Mouse (Mus musculus): ENCODE measurements around the gene Krt222. TPM values are rescaled to one million over a fixed set of nuclear protein-coding genes. Genes with fewer than 3 reads are reported as not detected.

Krt222 gene
- polyA plus RNA-seq (2012; ENCODE audit: low replicate concordance), result 0.25 TPM in 1 of 2 replicates, not detected in the other

DNA sequence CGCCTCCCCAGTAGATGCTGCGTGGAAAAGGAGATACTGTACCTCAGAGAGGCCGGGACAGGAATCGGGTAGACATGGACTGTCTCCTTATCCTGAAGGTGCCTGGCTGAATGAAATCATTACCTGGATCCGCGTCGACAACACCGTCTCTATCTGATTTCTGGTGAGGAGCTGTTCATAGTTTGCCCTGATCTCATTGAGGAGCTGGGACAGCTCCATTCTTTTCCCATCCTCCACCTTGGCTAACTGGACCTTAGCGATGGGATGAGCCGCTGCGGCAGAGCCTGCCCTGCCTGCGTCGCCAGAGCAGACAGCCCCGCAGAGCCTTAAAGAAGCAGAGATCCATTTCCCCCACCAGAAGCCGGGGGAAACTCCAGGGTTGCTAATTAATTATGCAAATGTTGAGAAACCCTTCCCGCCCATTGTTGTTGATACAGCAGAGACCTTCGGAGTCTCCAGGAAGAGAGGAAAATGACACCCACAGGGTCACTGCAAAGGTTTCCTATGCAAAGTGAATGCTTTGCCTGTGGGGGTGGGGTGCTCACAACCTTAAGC, at the start of gene Krt222:
TSS of gene Krt222 (minus strand) at position 266 of the 555 bp plus-strand sequence.

DNA sequence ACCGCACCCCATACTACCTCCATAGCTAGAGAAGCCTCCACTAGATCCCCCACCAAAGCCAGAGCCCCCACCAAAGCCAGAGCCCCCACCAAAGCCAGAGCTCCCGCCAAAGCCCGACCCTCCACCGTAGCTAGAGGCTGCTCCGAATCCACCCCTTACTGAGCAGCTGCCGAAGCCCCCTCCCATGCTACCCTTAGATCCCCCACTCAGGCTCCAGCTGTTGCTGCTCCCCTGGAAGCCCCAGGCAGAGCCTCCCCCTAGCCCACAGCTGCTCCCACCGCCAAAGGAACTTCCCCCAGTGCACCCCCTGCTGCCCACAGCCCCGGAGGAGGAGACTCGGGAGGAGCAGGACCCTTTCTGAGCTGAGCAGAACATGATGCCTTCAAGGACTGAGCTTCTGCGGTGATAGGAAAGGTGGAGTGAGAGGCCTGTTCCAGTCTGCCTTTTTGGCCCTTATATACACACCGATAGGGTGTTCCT, 41.0 kb upstream of the Krt222 start, which contains the start of gene Krt24:
TSS of gene Krt24 (minus strand) at position 430 of the 480 bp plus-strand sequence.

DNA sequence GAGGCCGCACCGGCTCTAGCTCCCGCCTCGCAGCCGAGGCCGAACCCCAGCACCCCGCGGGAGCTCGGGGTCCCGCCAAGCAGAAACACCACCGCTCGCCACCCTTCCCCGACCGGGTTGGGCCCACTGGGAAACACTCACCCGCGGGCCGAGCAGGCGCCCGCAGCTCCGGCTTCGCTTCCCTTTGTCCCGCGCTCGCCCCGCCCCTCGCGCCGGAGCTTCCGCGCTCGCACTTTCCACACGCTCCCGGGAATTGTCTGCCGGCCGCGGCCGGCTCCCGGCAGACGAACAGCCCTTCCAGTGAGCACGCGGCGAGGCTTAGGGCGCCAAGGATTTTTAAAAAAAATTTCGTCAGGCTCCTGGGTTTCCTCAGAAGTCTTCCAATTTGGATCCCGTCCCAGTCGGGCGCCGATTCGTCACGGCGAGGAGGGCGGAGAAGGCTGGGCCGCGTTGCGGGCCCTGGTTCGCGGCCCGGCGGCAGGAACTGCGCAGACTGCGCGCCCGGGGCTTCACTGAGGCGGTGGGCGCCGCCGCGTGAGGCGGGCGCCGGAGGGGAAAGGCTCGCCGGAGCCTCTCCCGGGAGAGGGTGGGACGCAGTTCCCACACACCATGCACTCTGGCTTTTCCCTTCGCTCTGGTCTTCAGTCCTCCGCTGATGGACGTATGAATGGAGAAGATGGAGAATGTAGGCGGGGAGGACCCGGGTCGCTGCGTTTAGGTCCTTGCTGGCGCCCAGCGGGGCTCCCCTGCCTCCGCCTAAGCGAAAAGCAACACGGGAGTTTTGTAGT, 13.4 kb downstream of the Krt222 start, which contains the start of gene Smarce1:
TSS of gene Smarce1 (minus strand) at position 757 of the 788 bp plus-strand sequence.

Other genes starting within 250 kb of the Krt222 start
- gene Top2a, start 219.9 kb downstream of the Krt222 start, polyA plus RNA-seq (2012; ENCODE audit: low replicate concordance), result 13.6 and 83.6 TPM in 2 replicates
- 61.9 and 62.5 TPM in 2 replicates for gene Igfbp4, start 202.8 kb downstream of the Krt222 start, polyA plus RNA-seq (2012; ENCODE audit: low replicate concordance)
- 0.58 TPM in 1 of 2 replicates, not detected in the other for gene Tns4, start 154.8 kb downstream of the Krt222 start, polyA plus RNA-seq (2012; ENCODE audit: low replicate concordance)
- gene Ccr7, start 89.0 kb downstream of the Krt222 start, polyA plus RNA-seq (2012; ENCODE audit: low replicate concordance), result 3.6 and 12.3 TPM in 2 replicates
- gene Smarce1, start 13.1 kb downstream of the Krt222 start, polyA plus RNA-seq (2012; ENCODE audit: low replicate concordance), result 113 and 193 TPM in 2 replicates
- gene Krt24, start 41.2 kb upstream of the Krt222 start, polyA plus RNA-seq (2012; ENCODE audit: low replicate concordance), result not detected in 2 replicates
- gene Krt25, start 78.9 kb upstream of the Krt222 start, polyA plus RNA-seq (2012; ENCODE audit: low replicate concordance), result not detected in 2 replicates
- not detected in 2 replicates for gene Krt26, start 93.9 kb upstream of the Krt222 start, polyA plus RNA-seq (2012; ENCODE audit: low replicate concordance)
- gene Krt27, start 107.0 kb upstream of the Krt222 start, polyA plus RNA-seq (2012; ENCODE audit: low replicate concordance), result not detected in 2 replicates
- not detected in 2 replicates for gene Krt28, start 130.8 kb upstream of the Krt222 start, polyA plus RNA-seq (2012; ENCODE audit: low replicate concordance)
- 1.0 and 5.4 TPM in 2 replicates for gene Krt10, start 145.3 kb upstream of the Krt222 start, polyA plus RNA-seq (2012; ENCODE audit: low replicate concordance)
- not detected in 2 replicates for gene Krt12, start 178.2 kb upstream of the Krt222 start, polyA plus RNA-seq (2012; ENCODE audit: low replicate concordance)
- not detected in 2 replicates for gene Krt20, start 194.1 kb upstream of the Krt222 start, polyA plus RNA-seq (2012; ENCODE audit: low replicate concordance)
- gene Krt23, start 249.1 kb upstream of the Krt222 start, polyA plus RNA-seq (2012; ENCODE audit: low replicate concordance), result not detected in 2 replicates